Mouse (Mus musculus) forebrain, embryonic 14.5 days (tissue): Measurements from ENCODE around the gene Tysnd1. TPM values are rescaled to one million over a fixed set of nuclear protein-coding genes. Genes with fewer than 3 reads are reported as not detected.

ENCODE experiments used
- ATAC-seq: fragments of 200-750 bp; cut with Nextera tagmentation; 2 replicates; pipeline ENCODE4 v1.8.0; 2017; ENCODE audit warnings: mild to moderate bottlenecking, moderate library complexity
- DNase-seq: peaks from one replicate; pipeline ENCODE4 v3.0.0-alpha.2; 2015; ENCODE audit warnings: low spot score
- H3K27ac ChIP-seq: fragments of 300-500 bp; sonication (generic); 2 replicates; pipeline ENCODE4 v1.5.1; 2014; ENCODE audit warnings: low read depth, mild to moderate bottlenecking, control low read depth, low read length, moderate library complexity
- H3K27me3 ChIP-seq: fragments of 300-500 bp; sonication (generic); replicated peaks from 2 replicates; pipeline ENCODE4 v1.6.1; 2014; ENCODE audit warnings: low read length, control low read depth, mixed read lengths; ENCODE audit not compliant: control insufficient read depth, insufficient read depth
- H3K36me3 ChIP-seq: fragments of 300-500 bp; sonication (generic); 2 replicates; pipeline ENCODE4 v1.6.1; 2014; ENCODE audit warnings: low read length, control low read depth; ENCODE audit not compliant: control insufficient read depth, insufficient read depth
- H3K4me1 ChIP-seq: fragments of 300-500 bp; sonication (generic); 2 replicates; pipeline ENCODE4 v1.6.1; 2014; ENCODE audit warnings: antibody characterized with exemption, low read length, control low read depth; ENCODE audit not compliant: control insufficient read depth, insufficient read depth
- H3K4me2 ChIP-seq: fragments of 300-500 bp; sonication (generic); 2 replicates; pipeline ENCODE4 v1.6.1; 2014; ENCODE audit warnings: mild to moderate bottlenecking, control low read depth, low read length
- H3K4me3 ChIP-seq: fragments of 300-500 bp; sonication (generic); 2 replicates; pipeline ENCODE4 v1.5.1; 2014; ENCODE audit warnings: low read depth, low read length, control low read depth
- H3K9ac ChIP-seq: fragments of 300-500 bp; sonication (generic); 2 replicates; pipeline ENCODE4 v1.6.1; 2014; ENCODE audit warnings: mild to moderate bottlenecking, low read length, control low read depth, moderate library complexity
- H3K9me3 ChIP-seq: fragments of 300-500 bp; sonication (generic); replicated peaks from 2 replicates; pipeline ENCODE4 v1.6.1; 2016; ENCODE audit warnings: low read length, control low read depth, mixed read lengths; ENCODE audit not compliant: control insufficient read depth
- WGBS: fragments of 180-500 bp; shearing (Covaris S2); extraction: QIAGEN DNeasy Blood & Tissue Kit; methylation state at CpG from one replicate; pipeline ENCODE4 v1.1.7; 2014; 5-methylcytosine and 5-hydroxymethylcytosine counted together
- polyA plus RNA-seq: library from polyadenylated mRNA; unstranded; fragments of >200 nt; fragmentation: Nextera tagmentation; extraction: Ambion mirVana; gene quantifications from 2 replicates; pipeline ENCODE4 v1.2.1, GENCODE M21; 2014

Tysnd1 gene
- polyA plus RNA-seq, 1 experiment from 2014 or later, result 24.6 TPM

DNA sequence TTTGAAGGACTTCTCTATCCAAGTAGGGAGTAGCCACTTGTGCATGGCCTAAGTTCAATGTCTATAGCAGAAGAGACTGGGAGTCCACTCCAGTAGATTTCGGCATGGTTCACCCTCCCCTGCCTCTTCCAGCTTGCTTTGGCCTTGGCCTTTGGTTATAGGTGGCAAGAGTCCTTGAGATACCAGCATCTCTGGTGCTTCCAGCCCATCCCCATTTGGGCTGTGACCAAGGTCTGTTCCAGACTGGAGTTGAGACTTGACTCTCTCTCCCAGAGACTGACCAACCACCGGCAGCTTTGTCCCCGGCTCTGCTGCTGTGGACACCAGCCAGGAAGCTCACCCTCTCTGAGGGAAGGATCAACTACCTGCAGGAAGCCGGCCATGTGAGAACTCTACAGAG is 42.8 kb downstream of the Tysnd1 start:
- 94% methylated on average over 4 of the region's 4 CpGs for WGBS
- no peak for ATAC-seq
- H3K36me3 ChIP-seq, result peaks cover 67% of the 10 kb centered on the region

DNA sequence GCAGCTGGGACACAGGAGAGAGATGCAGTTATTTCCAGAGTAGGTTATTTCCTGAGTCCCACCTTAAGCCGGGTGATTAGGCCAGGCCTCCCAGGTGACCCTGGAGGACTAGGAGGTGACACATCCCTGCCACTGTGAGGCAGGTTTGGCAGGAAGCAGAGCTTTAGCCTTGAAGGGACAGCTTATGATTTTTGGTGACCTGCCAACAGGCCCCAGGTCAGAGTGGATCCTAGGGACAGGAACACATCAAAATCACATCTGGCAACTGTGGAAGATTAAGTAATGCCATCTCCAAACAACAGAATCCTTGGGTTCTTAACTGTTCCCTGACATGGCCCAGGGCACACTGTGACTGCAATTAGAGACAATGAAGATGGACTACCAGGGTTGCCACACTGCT is 46.0 kb downstream of the Tysnd1 start:
- H3K9me3 ChIP-seq, result no peaks in the 10 kb centered on the region
- DNase-seq (no peak), ATAC-seq (no peak)
- no peaks in the 10 kb centered on the region for H3K27me3 ChIP-seq
- no peak overlapping the region for H3K9ac ChIP-seq
- no peak overlapping the region for H3K4me2 ChIP-seq
- H3K27ac ChIP-seq, result no peak overlapping the region
- H3K4me1 ChIP-seq, result no peaks in the 10 kb centered on the region
- H3K36me3 ChIP-seq, result peaks cover 98% of the 10 kb centered on the region
- WGBS, result 100% methylated on average over 1 of the region's 1 CpGs
- H3K4me3 ChIP-seq, result no peak overlapping the region

More for the DNA sequence above, 42.8 kb downstream of the Tysnd1 start:
- H3K27me3 ChIP-seq, result no peaks in the 10 kb centered on the region
- no peak for DNase-seq
- no peak overlapping the region for H3K4me2 ChIP-seq
- no peak overlapping the region for H3K27ac ChIP-seq
- H3K9me3 ChIP-seq, result no peaks in the 10 kb centered on the region
- H3K4me3 ChIP-seq, result no peak overlapping the region
- no peak overlapping the region for H3K9ac ChIP-seq
- H3K4me1 ChIP-seq, result no peaks in the 10 kb centered on the region

DNA sequence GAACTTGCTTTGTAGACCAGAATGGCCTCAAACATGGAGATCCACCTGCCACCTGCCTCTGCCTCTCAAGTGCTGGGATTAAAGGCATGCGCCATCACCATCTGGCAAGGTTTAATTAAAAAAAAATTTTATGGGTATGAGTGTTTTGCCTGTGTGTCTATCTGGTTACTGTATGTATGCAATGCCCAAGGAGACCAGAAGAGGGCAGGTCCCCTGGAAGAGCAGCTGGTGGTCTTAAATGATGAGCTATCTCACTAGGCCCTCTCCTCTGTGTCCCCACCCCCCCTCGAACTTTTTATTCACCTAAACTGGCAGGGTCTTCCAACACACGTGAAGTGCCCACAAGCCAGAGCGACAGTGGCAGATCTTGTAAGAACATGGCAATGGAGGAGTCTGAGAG is 46.6 kb downstream of the Tysnd1 start:
- Histone ChIP-seq H3K4me3 (no peak overlapping the region), H3K4me1 (no peaks in the 10 kb centered on the region), H3K9me3 (no peaks in the 10 kb centered on the region), H3K27ac (no peak overlapping the region), H3K9ac (no peak overlapping the region), H3K4me2 (no peak overlapping the region), H3K36me3 (peaks cover 99% of the 10 kb centered on the region), H3K27me3 (no peaks in the 10 kb centered on the region)
- no peak for DNase-seq
- WGBS, result 81% methylated on average over 4 of the region's 4 CpGs
- no peak for ATAC-seq

DNA sequence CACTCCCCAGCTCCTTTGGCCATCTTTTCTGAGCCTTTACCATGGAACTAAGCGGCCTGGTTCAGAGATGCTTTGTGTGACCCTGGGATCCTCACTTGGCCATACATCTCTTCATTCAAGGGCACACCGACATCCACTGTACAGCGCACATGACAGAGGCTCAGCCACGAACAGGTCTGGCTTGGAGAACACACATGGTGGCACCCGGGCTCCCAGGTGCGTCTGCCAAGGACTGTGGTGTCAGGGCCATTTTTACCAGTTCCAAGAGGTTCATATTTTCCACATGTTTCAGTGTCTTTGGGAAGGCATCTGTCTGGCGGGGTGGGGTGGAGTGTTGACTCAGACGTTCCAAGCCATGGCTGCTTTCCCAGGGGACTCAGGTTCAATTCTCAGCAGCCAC is 47.0 kb downstream of the Tysnd1 start:
- Histone ChIP-seq H3K4me3 (no peak overlapping the region), H3K36me3 (peaks cover 99% of the 10 kb centered on the region), H3K27me3 (no peaks in the 10 kb centered on the region), H3K4me2 (no peak overlapping the region), H3K4me1 (no peaks in the 10 kb centered on the region), H3K9ac (no peak overlapping the region), H3K9me3 (no peaks in the 10 kb centered on the region), H3K27ac (no peak overlapping the region)
- 94% methylated on average over 8 of the region's 8 CpGs for WGBS
- ATAC-seq, result no peak
- DNase-seq, result no peak

DNA sequence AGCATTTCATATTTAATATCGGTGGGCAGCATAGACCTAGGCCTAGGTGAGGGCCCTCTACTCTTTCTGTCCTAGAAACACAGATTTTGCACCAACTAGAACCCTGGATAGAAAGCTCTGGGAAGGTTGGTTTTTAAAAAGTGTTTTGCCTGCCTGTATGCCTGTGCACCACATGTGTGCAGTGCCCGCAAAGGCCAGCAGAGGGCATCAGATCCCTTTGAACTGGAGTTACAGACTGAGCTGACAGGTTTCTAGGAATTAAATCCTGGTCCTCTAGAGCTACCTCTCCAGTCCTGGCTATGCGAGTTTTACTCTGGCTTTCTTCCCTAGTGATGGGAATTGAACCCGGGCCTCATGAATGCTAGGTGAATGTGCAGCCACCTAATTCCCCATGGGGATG is 49.8 kb downstream of the Tysnd1 start:
- WGBS, result 86% methylated on average over 4 of the region's 4 CpGs
- Histone ChIP-seq H3K9ac (no peak overlapping the region), H3K4me2 (no peak overlapping the region), H3K27me3 (no peaks in the 10 kb centered on the region), H3K4me1 (no peaks in the 10 kb centered on the region), H3K36me3 (peaks cover 98% of the 10 kb centered on the region), H3K9me3 (no peaks in the 10 kb centered on the region), H3K4me3 (no peak overlapping the region), H3K27ac (no peak overlapping the region)
- DNase-seq, result peak; percentile 17
- ATAC-seq, result no peak

DNA sequence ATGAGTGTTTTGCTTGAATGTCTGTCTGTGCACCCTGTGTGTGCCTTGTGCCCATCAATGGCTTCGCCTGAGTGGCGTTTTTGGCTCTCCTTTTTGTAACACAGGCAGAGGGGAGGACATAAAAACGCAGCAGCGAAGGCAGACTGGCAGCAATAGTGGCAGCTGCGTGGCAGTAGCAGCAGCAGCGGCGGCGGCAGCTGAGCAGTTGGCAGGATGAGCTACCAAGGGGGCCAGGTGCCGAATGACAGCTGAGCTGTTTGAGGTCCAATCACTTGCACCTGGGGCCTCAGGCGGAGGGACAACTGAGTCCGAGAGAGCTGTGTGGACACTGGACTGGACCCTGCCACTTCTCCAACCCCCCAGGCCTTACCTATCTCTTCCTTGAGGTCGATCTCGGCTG is 52.0 kb downstream of the Tysnd1 start:
- ATAC-seq (no peak), DNase-seq (no peak)
- Histone ChIP-seq H3K27me3 (no peaks in the 10 kb centered on the region), H3K27ac (no peak overlapping the region), H3K4me3 (no peak overlapping the region), H3K4me1 (no peaks in the 10 kb centered on the region), H3K36me3 (peaks cover 98% of the 10 kb centered on the region), H3K9ac (no peak overlapping the region), H3K9me3 (no peaks in the 10 kb centered on the region), H3K4me2 (no peak overlapping the region)
- WGBS, result 89% methylated on average over 13 of the region's 13 CpGs

DNA sequence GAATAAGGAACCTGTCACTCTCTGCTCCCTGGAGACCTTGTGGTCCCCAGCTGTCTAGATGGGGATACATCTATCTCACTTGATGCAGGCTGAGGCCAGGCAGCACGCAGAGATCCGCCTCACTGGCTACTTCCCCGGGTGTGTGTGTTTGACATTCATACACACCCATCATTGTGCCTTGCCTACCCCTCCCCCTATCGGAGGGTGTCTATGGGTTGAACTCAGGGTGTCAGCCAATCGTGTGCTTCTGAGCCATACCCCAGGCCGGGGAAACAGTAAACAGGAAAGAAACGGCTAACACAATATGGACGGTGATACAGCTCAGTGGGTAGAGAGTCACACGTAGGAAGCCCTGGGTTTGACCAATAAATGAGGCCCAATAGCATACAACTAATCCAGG is 54.7 kb downstream of the Tysnd1 start:
- ATAC-seq (no peak), DNase-seq (no peak)
- peaks cover 95% of the 10 kb centered on the region for H3K36me3 ChIP-seq
- H3K27me3 ChIP-seq, result no peaks in the 10 kb centered on the region
- H3K4me3 ChIP-seq, result no peak overlapping the region
- no peaks in the 10 kb centered on the region for H3K9me3 ChIP-seq
- no peak overlapping the region for H3K27ac ChIP-seq
- WGBS, result 90% methylated on average over 9 of the region's 9 CpGs
- no peaks in the 10 kb centered on the region for H3K4me1 ChIP-seq
- no peak overlapping the region for H3K4me2 ChIP-seq
- no peak overlapping the region for H3K9ac ChIP-seq

DNA sequence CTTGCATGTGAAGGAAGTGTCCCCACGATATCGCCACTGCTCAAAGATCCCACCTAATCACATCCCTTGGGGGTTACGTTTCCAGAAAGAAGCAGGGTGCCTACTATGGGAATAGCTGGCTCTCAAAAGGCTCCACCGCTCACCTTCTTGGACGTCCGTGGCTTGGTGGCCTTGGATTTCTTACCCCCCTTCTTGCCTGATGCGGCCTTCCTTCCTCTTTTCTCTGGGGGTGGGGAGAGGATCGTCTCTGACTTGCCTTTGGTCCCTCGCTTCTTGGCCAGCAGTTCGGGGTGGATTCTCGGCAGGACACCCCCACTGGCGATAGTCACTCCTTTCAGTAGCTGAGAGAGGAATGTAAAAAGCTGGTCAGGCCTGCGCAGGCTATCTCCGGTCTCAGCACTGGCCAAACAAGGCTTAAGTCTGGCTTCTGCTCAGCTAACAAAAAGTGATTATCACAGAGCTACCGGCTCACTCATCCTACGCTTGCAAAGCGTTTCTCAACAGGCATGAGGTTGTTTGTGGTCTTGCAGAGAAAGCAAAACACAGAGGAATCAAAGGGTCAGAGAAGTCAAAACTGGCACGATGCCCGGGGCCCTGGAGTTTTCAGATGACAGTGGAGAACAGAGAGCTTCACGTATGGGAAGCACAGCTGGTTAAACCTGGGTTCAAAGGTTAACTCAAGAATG is 56.4 kb downstream of the Tysnd1 start:
- H3K36me3 ChIP-seq, result peaks cover 94% of the 10 kb centered on the region
- WGBS, result 90% methylated on average over 20 of the region's 20 CpGs
- DNase-seq, result no peak
- no peak overlapping the region for H3K4me3 ChIP-seq
- no peak overlapping the region for H3K27ac ChIP-seq
- no peak for ATAC-seq
- no peaks in the 10 kb centered on the region for H3K27me3 ChIP-seq
- H3K4me2 ChIP-seq, result no peak overlapping the region
- H3K9ac ChIP-seq, result no peak overlapping the region
- H3K9me3 ChIP-seq, result no peaks in the 10 kb centered on the region
- no peaks in the 10 kb centered on the region for H3K4me1 ChIP-seq
